Mouse (Mus musculus) spleen, adult 2 months (tissue): ENCODE data around the gene Fbln2. TPM values are rescaled to one million over a fixed set of nuclear protein-coding genes. Genes with fewer than 3 reads are reported as not detected.

Source experiments
- DNase-seq, 2 experiments: peaks; one replicate each; pipeline versions ENCODE4 v3.0.0 to v3.0.0-alpha.2; 2012 to 2021; ENCODE audit warnings: low spot score in 2 of 2, low read depth in 1 of 2
- H3K27ac ChIP-seq: fragments of 200-500 bp; 2 replicates; pipeline ENCODE4 v1.5.1; 2012; ENCODE audit warnings: low read length, inconsistent platforms; ENCODE audit not compliant: insufficient read depth
- H3K27me3 ChIP-seq: fragments of 200-500 bp; 2 replicates; pipeline ENCODE4 v1.6.1; 2012; ENCODE audit warnings: mild to moderate bottlenecking, moderate library complexity, low read length, inconsistent platforms; ENCODE audit not compliant: control insufficient read depth, insufficient read depth
- H3K36me3 ChIP-seq: fragments of 200-500 bp; 2 replicates; pipeline ENCODE4 v1.6.1; 2012; ENCODE audit warnings: mild to moderate bottlenecking, low read length, inconsistent platforms; ENCODE audit not compliant: control insufficient read depth, insufficient read depth
- H3K4me1 ChIP-seq: fragments of 200-500 bp; 2 replicates; pipeline ENCODE4 v1.6.1; 2011; ENCODE audit warnings: inconsistent platforms; ENCODE audit not compliant: control insufficient read depth, insufficient read depth, insufficient read length
- H3K4me3 ChIP-seq: fragments of 200-500 bp; 2 replicates; pipeline ENCODE4 v1.5.1; 2011; ENCODE audit warnings: mild to moderate bottlenecking, inconsistent platforms; ENCODE audit not compliant: insufficient read depth, insufficient read length; ENCODE audit errors: extremely low read depth
- CTCF ChIP-seq: fragments of 200-500 bp; IDR thresholded peaks from 2 replicates; pipeline ENCODE4 v1.5.1; 2011; ENCODE audit warnings: mild to moderate bottlenecking, inconsistent platforms; ENCODE audit not compliant: insufficient read depth, insufficient read length, insufficient replicate concordance; ENCODE audit errors: extremely low read depth
- POLR2A ChIP-seq: fragments of 200-500 bp; IDR thresholded peaks from 2 replicates; pipeline ENCODE4 v1.6.1; 2011; ENCODE audit warnings: low read depth, low read length, inconsistent platforms
- WGBS: fragments of 180-500 bp; shearing (Covaris S2); methylation state at CpG from one replicate; pipeline ENCODE4 v1.1.7; 2018; 5-methylcytosine and 5-hydroxymethylcytosine counted together
- polyA plus RNA-seq: library from polyadenylated mRNA; depleted of rRNA; stranded (reverse); fragments of >200 nt; gene quantifications from 2 replicates; pipeline ENCODE4 v1.2.3, GENCODE M21; 2012

Gene Fbln2
- polyA plus RNA-seq, 1 experiment = 12.0 TPM

- no peak overlapping the region for H3K4me3 ChIP-seq
- H3K4me1 ChIP-seq = no peaks in the 10 kb centered on the region
- TF ChIP-seq POLR2A (no peak), CTCF (no peak)
- WGBS = 49% methylated on average over 9 of the region's 9 CpGs
- no peak overlapping the region for H3K27ac ChIP-seq
- H3K27me3 ChIP-seq = no peaks in the 10 kb centered on the region
- DNase-seq = no peak
- H3K36me3 ChIP-seq = no peaks in the 10 kb centered on the region
These were observed 6.2 kb downstream of the Fbln2 start for GRCm38 (mm10) chr6:91218445-91218844.

GRCm38 (mm10) chr6:91218871-91219270, 6.6 kb downstream of the Fbln2 start:
- H3K4me1 ChIP-seq = no peaks in the 10 kb centered on the region
- H3K27ac ChIP-seq = no peak overlapping the region
- no peaks in the 10 kb centered on the region for H3K27me3 ChIP-seq
- no peak for TF ChIP-seq POLR2A
- no peak for TF ChIP-seq CTCF
- no peaks in the 10 kb centered on the region for H3K36me3 ChIP-seq
- 64% methylated on average over 3 of the region's 3 CpGs for WGBS
- no peak overlapping the region for H3K4me3 ChIP-seq
- no peak for DNase-seq

- no peaks in the 10 kb centered on the region for H3K4me1 ChIP-seq
- H3K27ac ChIP-seq = no peak overlapping the region
- no peaks in the 10 kb centered on the region for H3K27me3 ChIP-seq
- no peak overlapping the region for H3K4me3 ChIP-seq
- TF ChIP-seq POLR2A = no peak
- TF ChIP-seq CTCF = no peak
- no peak for DNase-seq
- no peaks in the 10 kb centered on the region for H3K36me3 ChIP-seq
These were observed 7.8 kb downstream of the Fbln2 start for GRCm38 (mm10) chr6:91220062-91220461.

GRCm38 (mm10) chr6:91221094-91221493, 8.8 kb downstream of the Fbln2 start:
- DNase-seq = no peak
- H3K4me3 ChIP-seq = no peak overlapping the region
- TF ChIP-seq CTCF (no peak), POLR2A (no peak)
- WGBS = 5% methylated on average over 3 of the region's 3 CpGs
- H3K36me3 ChIP-seq = no peaks in the 10 kb centered on the region
- H3K27ac ChIP-seq = no peak overlapping the region
- no peaks in the 10 kb centered on the region for H3K4me1 ChIP-seq
- H3K27me3 ChIP-seq = no peaks in the 10 kb centered on the region

GRCm38 (mm10) chr6:91222694-91223346, 10.6 kb downstream of the Fbln2 start:
- 85% methylated on average over 10 of the region's 10 CpGs for WGBS

GRCm38 (mm10) chr6:91224939-91225338, 12.7 kb downstream of the Fbln2 start:
- H3K4me3 ChIP-seq = no peak overlapping the region
- TF ChIP-seq CTCF (no peak), POLR2A (no peak)
- no peak for DNase-seq
- H3K27me3 ChIP-seq = no peaks in the 10 kb centered on the region
- H3K36me3 ChIP-seq = no peaks in the 10 kb centered on the region
- H3K27ac ChIP-seq = no peak overlapping the region
- H3K4me1 ChIP-seq = no peaks in the 10 kb centered on the region
- WGBS = 53% methylated on average over 6 of the region's 6 CpGs

More at GRCm38 (mm10) chr6:91222694-91223346, 10.6 kb downstream of the Fbln2 start:
- Histone ChIP-seq H3K36me3 (no peaks in the 10 kb centered on the region), H3K27ac (no peak overlapping the region), H3K27me3 (no peaks in the 10 kb centered on the region), H3K4me1 (no peaks in the 10 kb centered on the region), H3K4me3 (no peak overlapping the region)
- no peak for DNase-seq
- no peak for TF ChIP-seq CTCF
- TF ChIP-seq POLR2A = no peak

GRCm38 (mm10) chr6:91225346-91225745, 13.1 kb downstream of the Fbln2 start:
- no peaks in the 10 kb centered on the region for H3K4me1 ChIP-seq
- TF ChIP-seq CTCF = no peak
- TF ChIP-seq POLR2A = no peak
- WGBS = 89% methylated on average over 4 of the region's 4 CpGs
- no peaks in the 10 kb centered on the region for H3K36me3 ChIP-seq
- H3K27ac ChIP-seq = no peak overlapping the region
- DNase-seq = no peak
- H3K4me3 ChIP-seq = no peak overlapping the region
- no peaks in the 10 kb centered on the region for H3K27me3 ChIP-seq
